Mouse (Mus musculus) layer of hippocampus, adult 11-12 months (tissue): ENCODE data around the gene Maco1.

ENCODE experiments used
- DNase-seq: peaks from one replicate; pipeline ENCODE4 v3.0.0; 2022; ENCODE audit warnings: low spot score

The Maco1 gene

DNA sequence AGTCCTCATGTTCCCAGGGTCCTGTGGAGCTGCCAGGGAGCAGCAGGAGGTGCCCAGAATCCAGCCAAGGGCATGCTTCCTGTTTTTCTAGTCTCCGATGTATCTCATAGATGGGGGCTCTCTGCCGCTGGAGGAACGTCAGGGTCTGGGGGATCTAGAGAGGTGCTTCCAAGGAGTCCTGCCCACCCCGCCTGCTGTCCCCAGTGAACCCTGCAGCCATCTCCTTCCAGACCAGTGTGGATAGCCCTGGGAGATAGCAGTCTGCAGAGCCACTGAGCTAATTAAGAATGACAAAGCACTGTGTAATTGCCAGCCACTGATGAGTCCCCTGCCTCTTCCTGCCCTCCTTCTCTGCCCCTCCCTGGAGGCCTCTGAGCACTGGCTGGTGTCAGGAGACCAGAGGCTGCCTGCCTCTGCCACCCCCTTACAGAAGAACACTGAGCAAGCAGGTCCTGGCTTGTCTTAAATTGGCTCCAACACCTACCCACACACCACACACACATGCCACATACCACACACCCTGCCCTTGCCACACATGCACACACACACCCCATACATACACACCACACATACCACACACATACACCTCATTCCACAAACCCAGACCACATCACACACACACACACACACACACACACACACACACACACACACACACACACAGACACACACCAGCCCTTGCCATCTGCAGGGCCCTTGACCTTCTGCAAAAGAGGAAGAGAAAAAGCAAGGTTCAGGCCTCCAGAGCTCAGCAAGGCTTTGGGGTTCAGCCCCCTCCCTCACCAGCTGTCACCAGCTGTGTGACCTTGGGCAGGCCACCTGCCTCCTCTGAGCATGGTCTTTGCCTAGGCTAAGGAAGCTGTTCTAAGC lies 80.1 kb downstream of the Maco1 start:
- no peak for DNase-seq

- DNase-seq, result no peak
Observed at GRCm38 (mm10) chr4:134769891-134770290, 83.3 kb downstream of the Maco1 start.

- DNase-seq, result no peak
Observed at GRCm38 (mm10) chr4:134769081-134769811, 83.9 kb downstream of the Maco1 start.

- DNase-seq, result no peak
Observed at GRCm38 (mm10) chr4:134768226-134768888, 84.8 kb downstream of the Maco1 start.

DNA sequence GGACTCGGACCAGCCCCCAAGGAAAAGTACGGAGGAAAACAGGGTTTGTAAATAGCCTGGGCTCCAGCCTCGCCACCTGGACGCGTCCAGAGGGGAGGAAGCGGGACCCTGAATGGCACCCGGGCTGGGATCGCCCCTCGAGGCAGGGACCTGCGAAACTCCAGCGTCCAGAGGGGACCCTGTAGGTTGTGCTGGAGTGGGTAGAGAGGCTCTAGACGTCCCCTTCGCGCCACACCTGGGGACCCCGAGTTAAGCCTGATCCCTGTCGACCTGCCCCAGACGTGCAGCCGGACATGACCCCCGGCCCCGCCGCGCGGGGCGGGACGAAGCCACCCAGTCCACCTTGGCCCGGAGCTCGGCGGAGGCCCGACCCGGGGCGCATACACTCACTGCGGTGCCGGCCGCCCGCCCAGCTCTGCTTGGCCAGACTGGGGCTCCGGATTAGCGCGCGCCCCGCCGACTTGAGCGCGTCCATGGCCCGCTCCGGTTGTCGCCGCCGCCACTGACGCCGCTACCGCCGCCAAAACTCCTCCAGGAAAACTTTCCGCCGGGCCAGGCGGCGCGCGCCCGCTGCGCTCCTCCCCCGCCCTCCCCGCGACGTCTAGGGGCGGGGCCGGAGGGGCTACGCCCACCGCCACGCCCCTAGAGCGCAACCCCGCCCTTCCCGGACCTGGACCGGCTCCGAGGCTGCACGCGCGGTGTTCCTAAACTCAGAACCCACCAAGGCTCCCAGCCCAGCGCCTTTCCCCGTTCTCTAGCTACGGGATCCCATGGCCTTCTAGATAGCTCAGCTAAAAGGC lies 85.5 kb downstream of the Maco1 start, which contains the start of gene Ldlrap1:
Ldlrap1 (minus strand) TSS at position 599 of the 800 bp plus-strand sequence.
- peak; percentile 53 for DNase-seq

- no peak for DNase-seq
Observed at GRCm38 (mm10) chr4:134766904-134767425, 86.2 kb downstream of the Maco1 start.

DNA sequence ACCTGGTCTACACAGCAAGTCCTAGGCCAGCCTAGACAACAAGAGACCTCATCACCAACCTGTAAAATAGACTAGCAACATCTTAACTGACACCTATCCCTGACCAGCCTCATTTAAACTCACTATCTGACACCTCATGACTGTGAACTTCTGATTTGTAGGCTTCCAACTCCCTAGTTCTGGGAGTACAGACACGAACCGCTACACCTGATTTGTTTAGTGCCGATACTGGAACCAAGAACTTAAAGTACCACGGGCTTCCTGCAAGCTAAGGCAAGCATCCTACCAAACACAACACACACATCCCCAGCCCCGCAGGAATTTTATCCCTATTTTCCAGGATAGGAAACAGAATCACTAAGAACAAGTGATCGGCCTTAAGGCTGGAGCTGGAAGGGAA lies 86.9 kb downstream of the Maco1 start:
- DNase-seq, result no peak

- no peak for DNase-seq
Observed at GRCm38 (mm10) chr4:134764333-134764732, 88.8 kb downstream of the Maco1 start.

GRCm38 (mm10) chr4:134762360-134762759 lies 90.8 kb downstream of the Maco1 start:
- DNase-seq, result peak; percentile 54

- DNase-seq, result no peak
Observed at GRCm38 (mm10) chr4:134760793-134761201, 92.3 kb downstream of the Maco1 start.

GRCm38 (mm10) chr4:134760281-134760680 lies 92.9 kb downstream of the Maco1 start:
- DNase-seq, result no peak

- no peak for DNase-seq
Observed at GRCm38 (mm10) chr4:134759564-134759963, 93.6 kb downstream of the Maco1 start.

GRCm38 (mm10) chr4:134758922-134759321 lies 94.2 kb downstream of the Maco1 start:
- no peak for DNase-seq

GRCm38 (mm10) chr4:134758367-134758766 lies 94.8 kb downstream of the Maco1 start:
- DNase-seq, result no peak

DNA sequence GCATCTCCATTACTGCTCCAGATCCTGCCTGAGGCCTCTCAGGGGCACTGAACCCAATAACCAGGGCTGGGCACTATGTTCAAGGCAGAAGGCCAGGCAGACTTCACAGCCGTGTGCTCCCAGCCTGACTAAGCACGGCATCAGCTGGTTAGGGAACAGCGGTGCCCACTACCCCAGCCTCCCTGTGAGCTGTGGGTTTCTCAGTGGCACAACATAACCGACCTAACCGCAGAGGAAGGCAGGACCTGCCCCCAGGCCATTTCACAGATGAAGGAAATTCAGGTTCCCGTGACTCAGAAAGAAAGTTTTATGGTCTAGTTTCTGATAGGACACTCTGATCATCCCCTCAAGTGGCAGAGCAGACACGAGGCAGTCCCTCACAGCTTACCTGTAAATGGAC lies 96.2 kb downstream of the Maco1 start:
- DNase-seq, result no peak

GRCm38 (mm10) chr4:134754941-134755340 lies 98.2 kb downstream of the Maco1 start:
- DNase-seq, result no peak

- no peak for DNase-seq
Observed at GRCm38 (mm10) chr4:134754371-134754770, 98.8 kb downstream of the Maco1 start.

DNA sequence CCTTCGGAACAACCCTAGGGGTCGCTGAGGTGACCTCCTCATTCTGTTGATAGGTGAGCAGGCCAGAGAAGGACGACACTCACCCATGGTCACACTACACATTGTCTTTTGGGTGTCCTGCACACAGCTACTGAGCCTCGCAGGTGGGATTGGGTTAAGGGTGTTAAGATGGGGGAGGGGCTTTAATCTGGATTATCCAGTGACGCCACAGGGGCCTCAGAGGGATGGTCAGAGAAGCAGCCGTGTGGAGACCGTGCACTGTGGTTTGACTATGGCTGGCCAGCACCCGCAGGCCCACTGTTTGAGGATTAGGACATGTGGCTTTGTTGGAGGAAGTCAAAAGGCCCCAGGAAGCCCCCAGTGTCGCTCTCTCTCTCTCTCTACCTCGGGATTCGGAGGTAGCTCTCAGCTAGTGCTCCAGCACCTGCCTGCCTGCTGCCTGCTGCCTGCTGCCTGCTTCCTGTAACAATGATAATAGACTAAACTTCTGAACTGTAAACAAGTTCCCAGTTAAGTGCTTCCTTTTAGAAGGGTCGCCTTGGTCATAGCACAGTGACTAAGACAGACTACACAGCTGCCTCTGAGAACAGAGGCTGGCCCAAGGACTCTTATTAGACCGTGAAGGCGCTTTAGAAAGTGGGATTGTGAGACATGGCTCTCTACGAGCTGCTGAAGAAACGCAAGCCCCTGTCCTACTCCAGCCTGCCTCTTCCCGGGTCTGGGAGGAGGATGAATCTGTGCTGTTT lies 99.5 kb downstream of the Maco1 start:
- DNase-seq, result no peak

DNA sequence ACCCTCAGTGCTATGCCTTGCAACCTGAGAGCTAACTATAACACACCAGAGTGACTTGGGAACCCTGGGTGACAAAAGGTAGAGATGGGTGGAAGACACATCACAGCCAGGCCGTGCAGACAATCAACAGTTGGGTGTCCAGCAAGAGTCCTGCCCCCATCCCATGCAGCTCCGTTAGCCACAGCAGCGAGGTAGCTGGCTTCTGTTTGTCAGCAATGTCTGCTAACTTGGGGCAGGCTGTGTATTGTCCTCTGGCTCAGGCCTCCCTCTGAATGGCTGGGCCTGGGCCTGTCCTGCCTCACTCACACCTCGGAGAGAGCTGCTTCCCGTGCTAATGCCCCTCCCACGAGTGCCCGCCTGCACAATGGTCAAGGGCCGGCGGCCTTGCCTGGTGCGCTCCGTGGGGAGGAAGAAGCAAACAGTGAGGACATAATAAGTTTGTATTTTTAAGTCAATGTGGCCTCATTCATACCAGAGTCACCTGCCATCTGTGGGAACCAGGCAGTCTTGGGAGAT lies 100.2 kb downstream of the Maco1 start:
- DNase-seq, result no peak
